In genomic region chr3:129535444-129535843, GRCm38 (mm10) we compare ENCODE assay signal across 8 mouse cellular contexts. TPM values are rescaled to one million over a fixed set of nuclear protein-coding genes. Genes with fewer than 3 reads are reported as not detected.
A peak's percentile ranks its signal among the peaks of the same experiment; 100 is the strongest.
DNase-seq lines count a peak whose midpoint lies in the region; ATAC-seq lines count a peak whose summit lies in the region.

No protein-coding gene starts in this region.

- peak overlapping the region; percentile 49 for H3K4me2 ChIP-seq in lung, embryonic 16.5 days (ENCODE audit: low read depth, low read length)
- peak overlapping the region; percentile 73 for H3K4me2 ChIP-seq in forebrain, embryonic 11.5 days (ENCODE audit: low read depth, low read length, severe bottlenecking)
- peak overlapping the region; percentile 67 for H3K4me2 ChIP-seq in limb, embryonic 15.5 days
- H3K4me2 ChIP-seq in stomach, embryonic 14.5 days (replicated peaks; ENCODE audit: low read depth, low read length), result peak overlapping the region; percentile 77

- ATAC-seq in lung, embryonic 16.5 days (ENCODE audit: low read depth), result no peak
- ATAC-seq in forebrain, embryonic 11.5 days (replicated peaks; ENCODE audit: low FRiP score), result no peak
- ATAC-seq in limb, embryonic 15.5 days (ENCODE audit: insufficient number of reproducible peaks, low FRiP score, low TSS enrichment, low read depth), result no peak
- no peak for ATAC-seq in stomach, embryonic 14.5 days (ENCODE audit: insufficient number of reproducible peaks, insufficient read depth, low FRiP score, low read depth)
- no peak for ATAC-seq in granulocyte monocyte progenitor cell, adult 5-6 weeks (replicated peaks; ENCODE audit: poor library complexity, severe bottlenecking)

- H3K27ac ChIP-seq in lung, embryonic 16.5 days (ENCODE audit: low read length), result peak overlapping the region; percentile 89; the same call in 1 of the 2 replicates
- peak overlapping the region; percentile 84 for H3K27ac ChIP-seq in forebrain, embryonic 11.5 days (ENCODE audit: low read depth, low read length)
- H3K27ac ChIP-seq in limb, embryonic 15.5 days, result peak overlapping the region; percentile 96
- peak overlapping the region; percentile 90 for H3K27ac ChIP-seq in stomach, embryonic 14.5 days (ENCODE audit: low read length)

- H3K9me3 ChIP-seq in lung, embryonic 16.5 days (ENCODE audit: control insufficient read depth, low read length), result no peaks in the 10 kb centered on the region
- H3K9me3 ChIP-seq in forebrain, embryonic 11.5 days (ENCODE audit: control insufficient read depth, low read length), result no peaks in the 10 kb centered on the region
- H3K9me3 ChIP-seq in limb, embryonic 15.5 days, result no peaks in the 10 kb centered on the region
- no peaks in the 10 kb centered on the region for H3K9me3 ChIP-seq in stomach, embryonic 14.5 days (ENCODE audit: control insufficient read depth, low read depth, low read length)

- H3K4me1 ChIP-seq in lung, embryonic 16.5 days (replicated peaks; ENCODE audit: control insufficient read depth, insufficient read depth, low read length), result peaks cover 17% of the 10 kb centered on the region
- H3K4me1 ChIP-seq in forebrain, embryonic 11.5 days (replicated peaks; ENCODE audit: control insufficient read depth, insufficient read depth, low read length), result peaks cover 17% of the 10 kb centered on the region
- H3K4me1 ChIP-seq in limb, embryonic 15.5 days, result peaks cover 23% of the 10 kb centered on the region
- H3K4me1 ChIP-seq in stomach, embryonic 14.5 days (ENCODE audit: control insufficient read depth, insufficient read depth, low read length), result peaks cover 18% of the 10 kb centered on the region

- DNase-seq in lung, postnatal 10 days, result no peak
- DNase-seq in forebrain, embryonic 11.5 days (ENCODE audit: low spot score), result no peak
- no peak for DNase-seq in left cerebral cortex, postnatal 10 days (ENCODE audit: extremely low spot score in 1 of 2, low spot score in 2 of 2)
- DNase-seq in spleen, adult 12 weeks (ENCODE audit: low spot score), result no peak

- intact Hi-C loops in left cerebral cortex, postnatal 10 days (cut with DNase I), result no loop called here

- 24% methylated on average over 6 of the region's 6 CpGs for WGBS in lung, embryonic 16.5 days
- 22% methylated on average over 6 of the region's 6 CpGs for WGBS in forebrain, embryonic 11.5 days
- WGBS in limb, embryonic 15.5 days, result 13% methylated on average over 6 of the region's 6 CpGs
- 11% methylated on average over 6 of the region's 6 CpGs for WGBS in stomach, embryonic 14.5 days

- no peaks in the 10 kb centered on the region for H3K36me3 ChIP-seq in lung, embryonic 16.5 days (ENCODE audit: control insufficient read depth, insufficient read depth, low read length)
- no peaks in the 10 kb centered on the region for H3K36me3 ChIP-seq in forebrain, embryonic 11.5 days (ENCODE audit: control insufficient read depth, insufficient read depth, low read length)
- no peaks in the 10 kb centered on the region for H3K36me3 ChIP-seq in limb, embryonic 15.5 days
- no peaks in the 10 kb centered on the region for H3K36me3 ChIP-seq in stomach, embryonic 14.5 days (ENCODE audit: control insufficient read depth, insufficient read depth, low read length)

- no peak overlapping the region for H3K9ac ChIP-seq in lung, embryonic 16.5 days (ENCODE audit: low read length)
- peak overlapping the region; percentile 44 for H3K9ac ChIP-seq in forebrain, embryonic 11.5 days (ENCODE audit: low read length)
- no peak overlapping the region for H3K9ac ChIP-seq in limb, embryonic 15.5 days
- H3K9ac ChIP-seq in stomach, embryonic 14.5 days (replicated peaks; ENCODE audit: low read depth, low read length), result no peak overlapping the region

- H3K4me3 ChIP-seq in lung, embryonic 16.5 days (ENCODE audit: low read length), result no peak overlapping the region
- peak overlapping the region; percentile 11; the same call in 1 of the 2 replicates for H3K4me3 ChIP-seq in forebrain, embryonic 11.5 days (ENCODE audit: low read depth, low read length)
- peak overlapping the region; percentile 75 for H3K4me3 ChIP-seq in limb, embryonic 15.5 days
- H3K4me3 ChIP-seq in stomach, embryonic 14.5 days (ENCODE audit: low read depth, low read length), result peak overlapping the region; percentile 78

- no peaks in the 10 kb centered on the region for H3K27me3 ChIP-seq in lung, embryonic 16.5 days (ENCODE audit: control insufficient read depth, insufficient read depth, low read depth, low read length)
- no peaks in the 10 kb centered on the region for H3K27me3 ChIP-seq in forebrain, embryonic 11.5 days (ENCODE audit: control insufficient read depth, insufficient read depth, low read length)
- no peaks in the 10 kb centered on the region for H3K27me3 ChIP-seq in limb, embryonic 15.5 days
- no peaks in the 10 kb centered on the region for H3K27me3 ChIP-seq in stomach, embryonic 14.5 days (ENCODE audit: control insufficient read depth, insufficient read depth, low read length)

RNA-seq across cellular contexts. Expression of gene Elovl6, which starts 3.3 kb away (rescaled TPM):
- polyA plus RNA-seq in lung, embryonic 16.5 days (2015; fragmentation: Nextera tagmentation; extraction: Ambion mirVana), result 8.1 and 12.3 TPM in 2 replicates
- 39.9 and 43.6 TPM in 2 replicates for polyA plus RNA-seq in forebrain, embryonic 11.5 days (2014; fragmentation: Nextera tagmentation; extraction: Ambion mirVana)
- 23.3 and 32.0 TPM in 2 replicates for polyA plus RNA-seq in limb, embryonic 15.5 days (2015; fragmentation: Nextera tagmentation; extraction: Ambion mirVana)
- 37.6 and 41.3 TPM in 2 replicates for polyA plus RNA-seq in stomach, embryonic 14.5 days (2014; fragmentation: Nextera tagmentation; extraction: Ambion mirVana)
- total RNA-seq in granulocyte monocyte progenitor cell, adult 5-6 weeks (2014; fragmentation: Nextera tagmentation), result 24.6 and 31.6 TPM in 2 replicates
- 10.9 and 13.2 TPM in 2 replicates for total RNA-seq in granulocyte monocyte progenitor cell, adult 5-6 weeks (2017)
- total RNA-seq in left cerebral cortex, postnatal 10 days (2021), result 10 to 100 TPM; 45.5 to 46.1 TPM
